Mouse (Mus musculus): ENCODE measurements at regions not wholly inside any gene's neighbourhood (a gene's known extent, or its start where the extent isn't known, plus 50 kb on each side); places are given as distances from the start of the nearest gene placed in this dataset.

DNA sequence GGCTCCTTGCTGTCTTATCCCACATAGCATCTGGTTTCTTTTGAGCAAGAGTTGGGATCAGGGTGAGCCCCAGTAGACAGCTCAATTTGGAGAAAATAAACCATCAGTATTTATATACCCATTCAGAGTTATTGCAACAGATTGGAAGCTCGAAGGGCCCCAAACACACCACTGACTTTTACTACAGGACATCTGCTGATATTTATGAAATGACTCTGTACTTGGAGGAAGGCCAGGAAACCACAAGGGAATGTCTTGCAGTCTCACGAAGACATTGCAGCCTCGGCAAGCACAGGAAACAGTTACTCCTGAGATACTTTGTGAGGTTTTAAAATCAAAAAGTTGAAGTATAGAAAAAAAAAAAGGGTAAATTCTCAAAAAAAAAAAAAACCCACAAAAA, 375.1 kb upstream of the 4931408C20Rik start:
- DNase-seq (ENCODE audit: low spot score in 2 of 2) = peak; percentile 1 to 21

Data from layer of hippocampus, postnatal 14 days (tissue).